Mouse (Mus musculus) mouse trophoblast stem cell (cell line): ENCODE data around the gene Ptges.
"Not testable (repeated sequence)": the region's sequence is repeated elsewhere in the genome, so short reads cannot be mapped to it uniquely, and the experiment has no call there.

Experiments used
- in situ Hi-C, 2 experiments: fragments of 300-500 bp; cut with MseI, MboI; formaldehyde crosslinking; loops; 2 replicates in 1 of 2; 3 replicates in 1 of 2; pipeline ENCODE4 v1.15.1; 2025

Gene Ptges

GRCm38 (mm10) chr2:30930846-30931245, 1.2 kb upstream of the Ptges start:
- in situ Hi-C loops, result loop anchor here in 1 of 2 experiments (10.0 kb wide), 1 partner anchor 96 kb away; the partner anchor contains the start of genes Asb6 and Prrx2

GRCm38 (mm10) chr2:30928893-30929482, 675 bp downstream of the Ptges start:
- in situ Hi-C loops, result loop anchor here (5.0 kb wide), 2 partner anchors 37 to 42 kb away; no protein-coding TSS in a partner anchor

GRCm38 (mm10) chr2:30927844-30928628, 1.6 kb downstream of the Ptges start:
- in situ Hi-C loops, result loop anchor here (5.0 kb wide), 2 partner anchors 36 to 41 kb away; no protein-coding TSS in a partner anchor

- in situ Hi-C loops, result loop anchor here (5.0 kb wide), 2 partner anchors 35 to 40 kb away; no protein-coding TSS in a partner anchor
Observed at GRCm38 (mm10) chr2:30927151-30927781, 2.4 kb downstream of the Ptges start.

- in situ Hi-C loops, result loop anchor here (5.0 kb wide), 2 partner anchors 34 to 39 kb away; no protein-coding TSS in a partner anchor
Observed at GRCm38 (mm10) chr2:30926381-30926780, 3.3 kb downstream of the Ptges start.

- in situ Hi-C loops, result loop anchor here (5.0 kb wide), 2 partner anchors 33 to 38 kb away; no protein-coding TSS in a partner anchor
Observed at GRCm38 (mm10) chr2:30925181-30925580, 4.5 kb downstream of the Ptges start.

GRCm38 (mm10) chr2:30923099-30923498, 6.6 kb downstream of the Ptges start:
- in situ Hi-C loops, result no loop called here

- in situ Hi-C loops, result no loop called here
Observed at GRCm38 (mm10) chr2:30920216-30920615, 9.4 kb downstream of the Ptges start.

GRCm38 (mm10) chr2:30918780-30919329, 10.8 kb downstream of the Ptges start:
- in situ Hi-C loops, result no loop called here

GRCm38 (mm10) chr2:30918126-30918525, 11.5 kb downstream of the Ptges start:
- in situ Hi-C loops, result no loop called here

GRCm38 (mm10) chr2:30917649-30918048, 12.0 kb downstream of the Ptges start:
- in situ Hi-C loops, result no loop called here

- in situ Hi-C loops, result not testable (repeated sequence)
Observed at GRCm38 (mm10) chr2:30915933-30916332, 13.7 kb downstream of the Ptges start.

GRCm38 (mm10) chr2:30915376-30915775, 14.3 kb downstream of the Ptges start:
- in situ Hi-C loops, result no loop called here

- in situ Hi-C loops, result no loop called here
Observed at GRCm38 (mm10) chr2:30914836-30915235, 14.8 kb downstream of the Ptges start.

- in situ Hi-C loops, result no loop called here
Observed at GRCm38 (mm10) chr2:30913022-30913421, 16.6 kb downstream of the Ptges start.

- in situ Hi-C loops, result no loop called here
Observed at GRCm38 (mm10) chr2:30912291-30912773, 17.3 kb downstream of the Ptges start.

- in situ Hi-C loops, result no loop called here
Observed at GRCm38 (mm10) chr2:30906641-30907040, 23.0 kb downstream of the Ptges start.

GRCm38 (mm10) chr2:30905906-30906305, 23.8 kb downstream of the Ptges start:
- in situ Hi-C loops, result no loop called here

GRCm38 (mm10) chr2:30904991-30905390, 24.7 kb downstream of the Ptges start:
- in situ Hi-C loops, result no loop called here

- in situ Hi-C loops, result no loop called here
Observed at GRCm38 (mm10) chr2:30904231-30904630, 25.4 kb downstream of the Ptges start.
